Mouse (Mus musculus) embryonic facial prominence, embryonic 11.5 days (tissue): Measurements from ENCODE around the gene Ugt1a8. TPM values are rescaled to one million over a fixed set of nuclear protein-coding genes. Genes with fewer than 3 reads are reported as not detected.

Experiments used
- ATAC-seq: fragments of 200-750 bp; cut with Nextera tagmentation; replicated peaks from 2 replicates; pipeline ENCODE4 v1.8.0; 2017; ENCODE audit warnings: low read depth; ENCODE audit not compliant: insufficient number of reproducible peaks, low FRiP score, low TSS enrichment
- DNase-seq: peaks from one replicate; pipeline ENCODE4 v3.0.0-alpha.2; 2015; ENCODE audit warnings: low spot score
- H3K27ac ChIP-seq: fragments of 300-500 bp; sonication (generic); replicated peaks from 2 replicates; pipeline ENCODE4 v1.5.1; 2014; ENCODE audit warnings: mild to moderate bottlenecking, low read depth, low read length, control low read depth
- H3K27me3 ChIP-seq: fragments of 300-500 bp; sonication (generic); 2 replicates; pipeline ENCODE4 v1.6.1; 2014; ENCODE audit warnings: mild to moderate bottlenecking, low read length, moderate library complexity, mixed read lengths; ENCODE audit not compliant: control insufficient read depth, insufficient read depth
- H3K36me3 ChIP-seq: fragments of 300-500 bp; sonication (generic); replicated peaks from 2 replicates; pipeline ENCODE4 v1.6.1; 2014; ENCODE audit warnings: low read depth, mild to moderate bottlenecking, low read length, moderate library complexity, mixed read lengths; ENCODE audit not compliant: control insufficient read depth, insufficient read depth
- H3K4me1 ChIP-seq: fragments of 300-500 bp; sonication (generic); 2 replicates; pipeline ENCODE4 v1.6.1; 2014; ENCODE audit warnings: low read length, mixed read lengths; ENCODE audit not compliant: control insufficient read depth, insufficient read depth
- H3K4me2 ChIP-seq: fragments of 300-500 bp; sonication (generic); 2 replicates; pipeline ENCODE4 v1.6.1; 2014; ENCODE audit warnings: low read depth, mild to moderate bottlenecking, control low read depth, low read length, moderate library complexity
- H3K4me3 ChIP-seq: fragments of 300-500 bp; sonication (generic); 2 replicates; pipeline ENCODE4 v1.5.1; 2014; ENCODE audit warnings: low read depth, low read length, control low read depth
- H3K9ac ChIP-seq: fragments of 300-500 bp; sonication (generic); replicated peaks from 2 replicates; pipeline ENCODE4 v1.6.1; 2014; ENCODE audit warnings: mild to moderate bottlenecking, control low read depth, low read length
- H3K9me3 ChIP-seq: fragments of 300-500 bp; sonication (generic); replicated peaks from 2 replicates; pipeline ENCODE4 v1.6.1; 2016; ENCODE audit warnings: mild to moderate bottlenecking, low read length, inconsistent platforms, mixed read lengths; ENCODE audit not compliant: control insufficient read depth
- WGBS: fragments of 180-500 bp; shearing (Covaris S2); extraction: QIAGEN DNeasy Blood & Tissue Kit; methylation state at CpG from one replicate; pipeline ENCODE4 v1.1.7; 2014; 5-methylcytosine and 5-hydroxymethylcytosine counted together
- polyA plus RNA-seq: library from polyadenylated mRNA; unstranded; fragments of >200 nt; fragmentation: Nextera tagmentation; extraction: Ambion mirVana; gene quantifications from 2 replicates; pipeline ENCODE4 v1.2.1, GENCODE M21; 2014

Ugt1a8 gene
- polyA plus RNA-seq, 1 experiment from 2014 or later, result not detected

GRCm38 (mm10) chr1:88264237-88264868, 176.7 kb downstream of the Ugt1a8 start:
- DNase-seq (no peak), ATAC-seq (no peak)
- 88% methylated on average over 7 of the region's 7 CpGs for WGBS
- H3K27me3 ChIP-seq, result no peaks in the 10 kb centered on the region
- H3K4me3 ChIP-seq, result no peak overlapping the region
- H3K36me3 ChIP-seq, result peaks cover 97% of the 10 kb centered on the region
- H3K27ac ChIP-seq, result no peak overlapping the region
- peaks cover 4% of the 10 kb centered on the region for H3K9me3 ChIP-seq
- H3K4me2 ChIP-seq, result no peak overlapping the region
- no peak overlapping the region for H3K9ac ChIP-seq
- no peaks in the 10 kb centered on the region for H3K4me1 ChIP-seq

- no peak overlapping the region for H3K27ac ChIP-seq
- H3K9me3 ChIP-seq, result peaks cover 3% of the 10 kb centered on the region; the same call in 1 of the 2 replicates
- ATAC-seq (no peak), DNase-seq (no peak)
- H3K4me3 ChIP-seq, result no peak overlapping the region
- H3K4me1 ChIP-seq, result no peaks in the 10 kb centered on the region
- no peak overlapping the region for H3K9ac ChIP-seq
- no peaks in the 10 kb centered on the region for H3K27me3 ChIP-seq
- 76% methylated on average over 4 of the region's 4 CpGs for WGBS
- peaks cover 97% of the 10 kb centered on the region for H3K36me3 ChIP-seq
- H3K4me2 ChIP-seq, result no peak overlapping the region
Observed at GRCm38 (mm10) chr1:88264869-88265240, 177.2 kb downstream of the Ugt1a8 start.

GRCm38 (mm10) chr1:88266123-88266522, 178.5 kb downstream of the Ugt1a8 start:
- H3K27me3 ChIP-seq, result no peaks in the 10 kb centered on the region
- no peak overlapping the region for H3K4me2 ChIP-seq
- no peak overlapping the region for H3K9ac ChIP-seq
- DNase-seq (no peak), ATAC-seq (no peak)
- H3K9me3 ChIP-seq, result no peaks in the 10 kb centered on the region; the same call in 1 of the 2 replicates
- WGBS, result 90% methylated on average over 13 of the region's 13 CpGs
- H3K36me3 ChIP-seq, result peaks cover 88% of the 10 kb centered on the region
- H3K4me1 ChIP-seq, result no peaks in the 10 kb centered on the region
- H3K27ac ChIP-seq, result no peak overlapping the region
- H3K4me3 ChIP-seq, result no peak overlapping the region

- Histone ChIP-seq H3K27me3 (no peaks in the 10 kb centered on the region), H3K4me3 (no peak overlapping the region), H3K27ac (no peak overlapping the region), H3K9ac (no peak overlapping the region), H3K9me3 (no peaks in the 10 kb centered on the region; the same call in 1 of the 2 replicates), H3K36me3 (peaks cover 84% of the 10 kb centered on the region), H3K4me2 (no peak overlapping the region), H3K4me1 (no peaks in the 10 kb centered on the region)
- DNase-seq (no peak), ATAC-seq (no peak; the same call in 1 of the 2 replicates)
- WGBS, result 93% methylated on average over 6 of the region's 6 CpGs
Observed at GRCm38 (mm10) chr1:88267489-88267888, 179.9 kb downstream of the Ugt1a8 start.

- Histone ChIP-seq H3K9me3 (no peaks in the 10 kb centered on the region; the same call in 1 of the 2 replicates), H3K27ac (no peak overlapping the region), H3K9ac (no peak overlapping the region), H3K27me3 (no peaks in the 10 kb centered on the region), H3K4me2 (no peak overlapping the region), H3K4me1 (no peaks in the 10 kb centered on the region), H3K36me3 (peaks cover 82% of the 10 kb centered on the region), H3K4me3 (no peak overlapping the region)
- no peak for DNase-seq
- ATAC-seq, result no peak
- WGBS, result 85% methylated on average over 6 of the region's 6 CpGs
Observed at GRCm38 (mm10) chr1:88268070-88268469, 180.5 kb downstream of the Ugt1a8 start.

Other genes with a start within 250 kb of the Ugt1a8 start
- 30.6 and 33.5 TPM in 2 replicates for gene Dgkd, start 234.5 kb upstream of the Ugt1a8 start, polyA plus RNA-seq
- 34.6 and 36.6 TPM in 2 replicates for gene Usp40, start 79.3 kb upstream of the Ugt1a8 start, polyA plus RNA-seq
- gene Ugt1a10, start 32.4 kb upstream of the Ugt1a8 start, polyA plus RNA-seq, result not detected in 2 replicates
- not detected in 2 replicates for gene Ugt1a9, start 17.0 kb upstream of the Ugt1a8 start, polyA plus RNA-seq
- 0.77 and 0.84 TPM in 2 replicates for gene Ugt1a7c, start 7.2 kb downstream of the Ugt1a8 start, polyA plus RNA-seq
- gene Ugt1a6b, start 15.4 kb downstream of the Ugt1a8 start, polyA plus RNA-seq, result not detected in 2 replicates
- gene Ugt1a6a, start 47.0 kb downstream of the Ugt1a8 start, polyA plus RNA-seq, result 0.48 and 0.56 TPM in 2 replicates
- 0.13 TPM in 1 of 2 replicates, not detected in the other for gene Ugt1a5, start 78.2 kb downstream of the Ugt1a8 start, polyA plus RNA-seq
- not detected in 2 replicates for gene Ugt1a2, start 112.8 kb downstream of the Ugt1a8 start, polyA plus RNA-seq
- gene Dnajb3, start 118.0 kb downstream of the Ugt1a8 start, polyA plus RNA-seq, result 12.0 and 16.3 TPM in 2 replicates
- not detected in 2 replicates for gene Ugt1a1, start 124.1 kb downstream of the Ugt1a8 start, polyA plus RNA-seq
- gene Mroh2a, start 139.2 kb downstream of the Ugt1a8 start, polyA plus RNA-seq, result 1.00 and 1.7 TPM in 2 replicates
- gene Hjurp, start 189.8 kb downstream of the Ugt1a8 start, polyA plus RNA-seq, result 139 and 152 TPM in 2 replicates
- not detected in 2 replicates for gene Trpm8, start 189.8 kb downstream of the Ugt1a8 start, polyA plus RNA-seq